12 mouse cellular contexts compared by ENCODE assay signal in the genomic region with DNA sequence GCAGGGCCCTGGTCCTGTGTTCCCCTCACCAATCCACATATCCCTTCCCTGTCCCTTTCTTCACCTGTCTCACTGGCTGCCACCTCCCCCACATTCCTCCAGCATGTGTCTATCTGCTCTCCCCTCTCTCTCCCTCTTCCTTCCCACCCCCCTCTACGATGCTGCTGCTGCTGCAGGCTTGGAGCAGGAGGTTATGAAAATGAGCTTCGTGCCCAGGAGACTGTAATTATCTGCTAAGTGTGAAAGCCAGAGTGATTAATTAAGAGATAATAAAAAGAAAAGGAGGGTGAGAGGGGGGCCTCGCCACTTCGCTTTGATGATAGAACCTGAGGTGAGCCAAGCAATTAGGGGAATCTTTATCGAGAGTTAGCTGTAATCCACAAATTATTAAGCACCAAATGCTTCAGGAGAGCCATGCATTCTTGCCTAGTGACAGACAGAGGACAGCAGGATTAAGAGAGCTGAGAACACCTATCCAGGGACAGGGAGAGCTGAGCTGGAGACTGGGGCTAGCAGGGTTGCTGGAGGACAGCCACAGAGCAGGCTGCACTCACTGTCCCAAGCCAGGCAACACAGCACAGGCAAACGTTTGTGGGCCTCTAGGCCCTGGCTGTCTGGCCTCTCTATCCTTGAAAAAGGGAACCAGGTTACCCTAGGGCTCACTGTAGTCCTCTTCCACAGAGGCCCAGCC. TPM values are rescaled to one million over a fixed set of nuclear protein-coding genes. Genes with fewer than 3 reads are reported as not detected.
DNase-seq lines count a peak whose midpoint lies in the region; ATAC-seq lines count a peak whose summit lies in the region.
"Had no signal": no experiment of that assay in that cellular context is flagged by ENCODE, and none has a peak within 500 bp of the region (broad histone marks: within the 10 kb centered on the region; RNA-seq: fewer than 3 reads in every experiment).

No protein-coding gene starts in this region.

- H3K4me1 ChIP-seq in neural tube, embryonic 11.5 days (ENCODE audit: control insufficient read depth, insufficient read depth, low read length): peaks cover 17% of the 10 kb centered on the region
- peaks cover 57% of the 10 kb centered on the region for H3K4me1 ChIP-seq in forebrain, embryonic 15.5 days
- peaks cover 97% of the 10 kb centered on the region for H3K4me1 ChIP-seq in limb, embryonic 13.5 days
- peaks cover 83% of the 10 kb centered on the region for H3K4me1 ChIP-seq in neural tube, embryonic 15.5 days

- H3K27ac ChIP-seq in neural tube, embryonic 11.5 days (ENCODE audit: low read depth, low read length): peak overlapping the region; percentile 40; the same call in 1 of the 2 replicates
- H3K27ac ChIP-seq in forebrain, embryonic 15.5 days (replicated peaks): peak overlapping the region; percentile 83
- 0 out of 2 replicates have a peak overlapping the region, but pooled peaks have one; percentile 2 for H3K27ac ChIP-seq in limb, embryonic 13.5 days
- peak overlapping the region; percentile 74 for H3K27ac ChIP-seq in neural tube, embryonic 15.5 days (replicated peaks)

- no peak overlapping the region for H3K4me2 ChIP-seq in neural tube, embryonic 11.5 days (ENCODE audit: low read depth)
- no peak overlapping the region for H3K4me2 ChIP-seq in forebrain, embryonic 15.5 days (replicated peaks)
- no peak overlapping the region for H3K4me2 ChIP-seq in limb, embryonic 13.5 days (replicated peaks)
- H3K4me2 ChIP-seq in neural tube, embryonic 15.5 days: no peak overlapping the region

- H3K36me3 ChIP-seq in neural tube, embryonic 11.5 days (ENCODE audit: control insufficient read depth, insufficient read depth, low read length): peaks cover 2% of the 10 kb centered on the region
- no peaks in the 10 kb centered on the region for H3K36me3 ChIP-seq in forebrain, embryonic 15.5 days
- peaks cover 32% of the 10 kb centered on the region for H3K36me3 ChIP-seq in limb, embryonic 13.5 days
- H3K36me3 ChIP-seq in neural tube, embryonic 15.5 days: no peaks in the 10 kb centered on the region

- H3K9me3 ChIP-seq in neural tube, embryonic 11.5 days (ENCODE audit: control insufficient read depth, low read length): no peaks in the 10 kb centered on the region
- H3K9me3 ChIP-seq in forebrain, embryonic 15.5 days: no peaks in the 10 kb centered on the region
- H3K9me3 ChIP-seq in limb, embryonic 13.5 days: no peaks in the 10 kb centered on the region; the same call in 1 of the 2 replicates
- H3K9me3 ChIP-seq in neural tube, embryonic 15.5 days (replicated peaks): no peaks in the 10 kb centered on the region

- peak overlapping the region; percentile 26 for H3K9ac ChIP-seq in neural tube, embryonic 11.5 days (ENCODE audit: low read length)
- 0 out of 2 replicates have a peak overlapping the region, but pooled peaks have one; percentile 7 for H3K9ac ChIP-seq in forebrain, embryonic 15.5 days (replicated peaks)
- H3K9ac ChIP-seq in limb, embryonic 13.5 days: no peak overlapping the region
- H3K9ac ChIP-seq in neural tube, embryonic 15.5 days (replicated peaks): no peak overlapping the region

- H3K4me3 ChIP-seq in neural tube, embryonic 11.5 days (ENCODE audit: low read depth, low read length): no peak overlapping the region
- no peak overlapping the region for H3K4me3 ChIP-seq in forebrain, embryonic 15.5 days
- H3K4me3 ChIP-seq in limb, embryonic 13.5 days: no peak overlapping the region
- H3K4me3 ChIP-seq in neural tube, embryonic 15.5 days (replicated peaks): no peak overlapping the region

- 38% methylated on average over 6 of the region's 6 CpGs for WGBS in neural tube, embryonic 11.5 days
- 14% methylated on average over 6 of the region's 6 CpGs for WGBS in forebrain, embryonic 15.5 days
- WGBS in limb, embryonic 13.5 days: 32% methylated on average over 6 of the region's 6 CpGs
- WGBS in neural tube, embryonic 15.5 days: 11% methylated on average over 6 of the region's 6 CpGs

- DNase-seq in neural tube, embryonic 11.5 days (ENCODE audit: low spot score): no peak
- no peak for DNase-seq in neural tube, embryonic 10.5 days (ENCODE audit: extremely low spot score, low spot score)
- DNase-seq in adrenal gland, postnatal 10 days: no peak
- DNase-seq in spleen, adult 12 weeks (ENCODE audit: low spot score): no peak
- DNase-seq in adrenal gland, postnatal 25 days: no peak
- DNase-seq: embryo, embryonic 11 days; kidney, postnatal 4 days; left cerebral cortex, postnatal 4 days; thymus, adult 2 months had no signal

- no peaks in the 10 kb centered on the region for H3K27me3 ChIP-seq in neural tube, embryonic 11.5 days (ENCODE audit: control insufficient read depth, insufficient read depth, low read length)
- no peaks in the 10 kb centered on the region for H3K27me3 ChIP-seq in forebrain, embryonic 15.5 days
- no peaks in the 10 kb centered on the region for H3K27me3 ChIP-seq in limb, embryonic 13.5 days
- H3K27me3 ChIP-seq in neural tube, embryonic 15.5 days (replicated peaks): no peaks in the 10 kb centered on the region

- ATAC-seq in neural tube, embryonic 11.5 days (ENCODE audit: insufficient read depth, low FRiP score, low TSS enrichment): no peak
- ATAC-seq in forebrain, embryonic 15.5 days (replicated peaks): peak; percentile 71
- ATAC-seq in limb, embryonic 13.5 days (ENCODE audit: low FRiP score, low read depth): no peak
- ATAC-seq in neural tube, embryonic 15.5 days (ENCODE audit: low FRiP score): peak; percentile 81

RNA-seq across cellular contexts. Expression of a gene that starts 13.6 kb away (rescaled TPM):
- 10.1 and 11.0 TPM in 2 replicates for polyA plus RNA-seq in neural tube, embryonic 11.5 days (2014; fragmentation: Nextera tagmentation; extraction: Ambion mirVana)
- polyA plus RNA-seq in forebrain, embryonic 15.5 days (2015; fragmentation: Nextera tagmentation; extraction: Ambion mirVana): 5.0 and 5.7 TPM in 2 replicates
- polyA plus RNA-seq in limb, embryonic 13.5 days (2015; fragmentation: Nextera tagmentation; extraction: Ambion mirVana): 25.6 and 26.1 TPM in 2 replicates
- 5.9 and 8.0 TPM in 2 replicates for polyA plus RNA-seq in neural tube, embryonic 15.5 days (2015; fragmentation: Nextera tagmentation; extraction: Ambion mirVana)
- 10 to 100 TPM; 17.3 to 17.5 TPM for total RNA-seq in adrenal gland, postnatal 10 days (2021)
- 15.2 and 18.1 TPM in 2 replicates for total RNA-seq in adrenal gland, postnatal 25 days (2021)

Comparison
In these comparisons a context has a peak if more than half of its experiments do, and no peak if none do; other contexts are left out.
1. ATAC-seq: peak in forebrain, embryonic 15.5 days (single experiment) and neural tube, embryonic 15.5 days (single experiment); none in neural tube, embryonic 11.5 days (single experiment) and limb, embryonic 13.5 days (single experiment).
2. H3K9ac ChIP-seq: peak in neural tube, embryonic 11.5 days (single experiment) and forebrain, embryonic 15.5 days (single experiment); none in limb, embryonic 13.5 days (single experiment) and neural tube, embryonic 15.5 days (single experiment).
3. H3K27ac ChIP-seq: peak in every context shown above with its lines; median percentile 83 in forebrain, embryonic 15.5 days; 74 in neural tube, embryonic 15.5 days; 40 in neural tube, embryonic 11.5 days; 2 in limb, embryonic 13.5 days.